Mouse (Mus musculus): ENCODE data around the gene Gm3298. TPM values are rescaled to one million over a fixed set of nuclear protein-coding genes. Genes with fewer than 3 reads are reported as not detected.
"Not testable (repeated sequence)": the region's sequence is repeated elsewhere in the genome, so short reads cannot be mapped to it uniquely, and the experiment has no call there.

Gene Gm3298
- not detected in 2 replicates for polyA plus RNA-seq (2015; fragmentation: Nextera tagmentation; extraction: Ambion mirVana)

- not testable (repeated sequence) for H3K4me1 ChIP-seq (replicated peaks); H3K9ac ChIP-seq; H3K27me3 ChIP-seq; H3K36me3 ChIP-seq (replicated peaks); ATAC-seq (ENCODE audit: insufficient read depth); H3K4me2 ChIP-seq; H3K27ac ChIP-seq (replicated peaks); H3K9me3 ChIP-seq (replicated peaks); H3K4me3 ChIP-seq (replicated peaks)
- WGBS (ENCODE audit: insufficient replicate concordance), result 43% methylated on average over 1 of the region's 2 CpGs
Observed at GRCm38 (mm10) chr14:5015591-5015990, at the start of gene Gm3298. Gm3298 (plus strand) TSS chr14:5015891.

- not testable (repeated sequence) for H3K4me2 ChIP-seq; ATAC-seq (ENCODE audit: insufficient read depth); H3K36me3 ChIP-seq (replicated peaks); H3K9ac ChIP-seq; H3K9me3 ChIP-seq (replicated peaks); H3K27ac ChIP-seq (replicated peaks); H3K4me1 ChIP-seq (replicated peaks); H3K27me3 ChIP-seq; H3K4me3 ChIP-seq (replicated peaks)
Observed at GRCm38 (mm10) chr14:4983635-4984034, 32.1 kb upstream of the Gm3298 start, which contains the start of gene Gm8297. Gm8297 (plus strand) TSS chr14:4983935.

- H3K27ac ChIP-seq (replicated peaks), result not testable (repeated sequence)
Observed at GRCm38 (mm10) chr14:5050329-5050728, 34.6 kb downstream of the Gm3298 start, which contains the start of gene 4930555G01Rik. 4930555G01Rik (plus strand) TSS chr14:5050629.

More at GRCm38 (mm10) chr14:5050329-5050728, 34.6 kb downstream of the Gm3298 start, which contains the start of gene 4930555G01Rik:
- not testable (repeated sequence) for ATAC-seq (ENCODE audit: insufficient read depth); H3K9ac ChIP-seq; H3K27me3 ChIP-seq; H3K9me3 ChIP-seq (replicated peaks); H3K4me3 ChIP-seq (replicated peaks); H3K4me1 ChIP-seq (replicated peaks); H3K36me3 ChIP-seq (replicated peaks); H3K4me2 ChIP-seq
- no CpG with 5 or more reads among the region's 3 CpGs for WGBS (ENCODE audit: insufficient replicate concordance)

Other genes with a start within 250 kb of the Gm3298 start
- not detected in 2 replicates for gene Gm9602, start 239.6 kb upstream of the Gm3298 start, polyA plus RNA-seq (2015; fragmentation: Nextera tagmentation; extraction: Ambion mirVana)
- not detected in 2 replicates for gene Gm3269, start 177.8 kb upstream of the Gm3298 start, polyA plus RNA-seq (2015; fragmentation: Nextera tagmentation; extraction: Ambion mirVana)
- not detected in 2 replicates for gene Gm3264, start 160.3 kb upstream of the Gm3298 start, polyA plus RNA-seq (2015; fragmentation: Nextera tagmentation; extraction: Ambion mirVana)
- gene Gm3278, start 123.5 kb upstream of the Gm3298 start, polyA plus RNA-seq (2015; fragmentation: Nextera tagmentation; extraction: Ambion mirVana), result not detected in 2 replicates
- gene Gm8297, start 32.0 kb upstream of the Gm3298 start, polyA plus RNA-seq (2015; fragmentation: Nextera tagmentation; extraction: Ambion mirVana), result not detected in 2 replicates
- not detected in 2 replicates for gene 4930555G01Rik, start 34.7 kb downstream of the Gm3298 start, polyA plus RNA-seq (2015; fragmentation: Nextera tagmentation; extraction: Ambion mirVana)
- not detected in 2 replicates for gene Gm8281, start 55.1 kb downstream of the Gm3298 start, polyA plus RNA-seq (2015; fragmentation: Nextera tagmentation; extraction: Ambion mirVana)
- not detected in 2 replicates for gene Gm8279, start 115.6 kb downstream of the Gm3298 start, polyA plus RNA-seq (2015; fragmentation: Nextera tagmentation; extraction: Ambion mirVana)
- not detected in 2 replicates for gene Gm3317, start 148.6 kb downstream of the Gm3298 start, polyA plus RNA-seq (2015; fragmentation: Nextera tagmentation; extraction: Ambion mirVana)
- gene Gm8271, start 169.9 kb downstream of the Gm3298 start, polyA plus RNA-seq (2015; fragmentation: Nextera tagmentation; extraction: Ambion mirVana), result not detected in 2 replicates
- gene Gm3526, start 244.7 kb downstream of the Gm3298 start, polyA plus RNA-seq (2015; fragmentation: Nextera tagmentation; extraction: Ambion mirVana), result not detected in 2 replicates